Comparison of ENCODE assay signal across 9 mouse cellular contexts in the genomic region with DNA sequence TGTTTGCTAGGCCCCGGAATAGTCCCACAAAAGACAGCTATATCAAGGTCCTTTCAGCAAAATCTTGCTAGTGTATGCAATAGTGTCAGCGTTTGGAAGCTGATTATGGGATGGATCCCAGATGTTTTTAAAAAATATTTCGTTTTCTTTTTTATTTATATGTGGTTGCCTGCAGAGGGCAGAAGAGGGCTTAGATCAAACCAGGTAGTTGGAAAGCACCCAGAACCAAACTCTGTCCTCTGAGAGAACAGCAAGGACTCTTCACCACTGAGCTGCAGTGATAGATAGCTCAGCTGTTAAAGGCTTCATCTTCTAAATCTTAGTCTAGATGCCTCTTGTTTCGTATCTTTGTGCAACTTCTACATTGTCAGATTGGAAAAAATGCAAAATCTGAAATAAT. TPM values are rescaled to one million over a fixed set of nuclear protein-coding genes. Genes with fewer than 3 reads are reported as not detected.
DNase-seq lines count a peak whose midpoint lies in the region.
"Had no signal": no experiment of that assay in that cellular context is flagged by ENCODE, and none has a peak within 500 bp of the region (broad histone marks: within the 10 kb centered on the region; RNA-seq: fewer than 3 reads in every experiment).

No protein-coding gene starts in this region.

- DNase-seq in kidney, adult 8-10 months: peak; percentile 26 to 37
- DNase-seq in kidney, adult 11 months: no peak
- DNase-seq in ES-CJ7 (ENCODE audit: low read depth, low spot score): peak; percentile 41
- DNase-seq in adipocyte (ENCODE audit: low spot score): peak; percentile 35
- peak; percentile 18 to 35 for DNase-seq in kidney, postnatal 4 days
- no peak for DNase-seq in right cerebral cortex, postnatal 25 days
- no peak for DNase-seq in left cerebral cortex, adult 18-20 months (ENCODE audit: low spot score in 2 of 2)
- no peak for DNase-seq in ovary, adult 18-20 months (ENCODE audit: low spot score)
- DNase-seq: cerebellum, adult 9-10 months had no signal

RNA-seq across cellular contexts. Expression of a gene that starts 35.9 kb away (rescaled TPM):
- total RNA-seq in left cerebral cortex, adult 18-20 months (2021): 10 to 100 TPM; 53.8 to 54.6 TPM

RNA-seq across cellular contexts. Expression of a gene that starts 36.0 kb away (rescaled TPM):
- total RNA-seq in left cerebral cortex, adult 18-20 months (2021): 100 to 1,000 TPM; 123 TPM

Comparison
In these comparisons a context has a peak if more than half of its experiments do, and no peak if none do; other contexts are left out.
1. DNase-seq: peak in kidney, adult 8-10 months (2 of 2), ES-CJ7 (single experiment), adipocyte (single experiment) and kidney, postnatal 4 days (2 of 2); none in kidney, adult 11 months (single experiment), right cerebral cortex, postnatal 25 days (single experiment), left cerebral cortex, adult 18-20 months (0 of 2) and ovary, adult 18-20 months (single experiment).